Mouse (Mus musculus) thymus, adult 2 months (tissue): ENCODE measurements at regions not wholly inside any gene's neighbourhood (a gene's known extent, or its start where the extent isn't known, plus 50 kb on each side); places are given as distances from the start of the nearest gene placed in this dataset.

Experiments used
- DNase-seq: peaks from one replicate; pipeline ENCODE4 v3.0.0; 2021
- H3K27ac ChIP-seq: fragments of 200-500 bp; 2 replicates; pipeline ENCODE4 v1.5.1; 2012; ENCODE audit warnings: low read length, control low read depth; ENCODE audit not compliant: control insufficient read depth, insufficient read depth
- H3K27me3 ChIP-seq: fragments of 200-500 bp; 2 replicates; pipeline ENCODE4 v1.6.1; 2012; ENCODE audit warnings: mild to moderate bottlenecking, low read length, moderate library complexity, mixed read lengths; ENCODE audit not compliant: control insufficient read depth, insufficient read depth
- H3K36me3 ChIP-seq: fragments of 200-500 bp; 2 replicates; pipeline ENCODE4 v1.6.1; 2012; ENCODE audit warnings: mild to moderate bottlenecking, low read length, moderate library complexity; ENCODE audit not compliant: control insufficient read depth, insufficient read depth
- H3K4me1 ChIP-seq: fragments of 200-500 bp; replicated peaks from 2 replicates; pipeline ENCODE4 v1.6.1; 2012; ENCODE audit warnings: low read length; ENCODE audit not compliant: control insufficient read depth, insufficient read depth
- H3K4me3 ChIP-seq: fragments of 200-500 bp; 2 replicates; pipeline ENCODE4 v1.5.1; 2012; ENCODE audit warnings: mild to moderate bottlenecking, low read length, control low read depth, moderate library complexity; ENCODE audit not compliant: control insufficient read depth, insufficient read depth
- CTCF ChIP-seq: fragments of 200-500 bp; IDR thresholded peaks from 2 replicates; pipeline ENCODE4 v1.5.1; 2012; ENCODE audit warnings: mild to moderate bottlenecking, control low read depth, low read length, moderate library complexity, borderline replicate concordance; ENCODE audit not compliant: control insufficient read depth, poor library complexity, insufficient read depth; ENCODE audit errors: extremely low read depth
- POLR2A ChIP-seq: fragments of 200-500 bp; IDR thresholded peaks from 2 replicates; pipeline ENCODE4 v1.6.1; 2012; ENCODE audit warnings: mild to moderate bottlenecking, low read length, control low read depth, moderate library complexity; ENCODE audit not compliant: control insufficient read depth, poor library complexity, insufficient read depth; ENCODE audit errors: extremely low read depth
- WGBS: fragments of 180-500 bp; shearing (Covaris S2); methylation state at CpG from one replicate; pipeline ENCODE4 v1.1.7; 2018; 5-methylcytosine and 5-hydroxymethylcytosine counted together

GRCm38 (mm10) chr13:71874986-71875385, 88.5 kb downstream of the Irx1 start:
- TF ChIP-seq CTCF (no peak), POLR2A (no peak)
- H3K36me3 ChIP-seq = no peaks in the 10 kb centered on the region
- no peak for DNase-seq
- H3K27ac ChIP-seq = no peak overlapping the region
- WGBS = 82% methylated on average over 5 of the region's 5 CpGs
- H3K4me3 ChIP-seq = no peak overlapping the region
- H3K4me1 ChIP-seq = no peaks in the 10 kb centered on the region
- no peaks in the 10 kb centered on the region for H3K27me3 ChIP-seq

GRCm38 (mm10) chr13:71868763-71869162, 94.8 kb downstream of the Irx1 start:
- no peak for TF ChIP-seq CTCF
- no peak for TF ChIP-seq POLR2A
- Histone ChIP-seq H3K4me3 (no peak overlapping the region), H3K4me1 (no peaks in the 10 kb centered on the region), H3K27me3 (no peaks in the 10 kb centered on the region), H3K27ac (no peak overlapping the region), H3K36me3 (no peaks in the 10 kb centered on the region)
- 80% methylated on average over 6 of the region's 6 CpGs for WGBS
- no peak for DNase-seq

DNA sequence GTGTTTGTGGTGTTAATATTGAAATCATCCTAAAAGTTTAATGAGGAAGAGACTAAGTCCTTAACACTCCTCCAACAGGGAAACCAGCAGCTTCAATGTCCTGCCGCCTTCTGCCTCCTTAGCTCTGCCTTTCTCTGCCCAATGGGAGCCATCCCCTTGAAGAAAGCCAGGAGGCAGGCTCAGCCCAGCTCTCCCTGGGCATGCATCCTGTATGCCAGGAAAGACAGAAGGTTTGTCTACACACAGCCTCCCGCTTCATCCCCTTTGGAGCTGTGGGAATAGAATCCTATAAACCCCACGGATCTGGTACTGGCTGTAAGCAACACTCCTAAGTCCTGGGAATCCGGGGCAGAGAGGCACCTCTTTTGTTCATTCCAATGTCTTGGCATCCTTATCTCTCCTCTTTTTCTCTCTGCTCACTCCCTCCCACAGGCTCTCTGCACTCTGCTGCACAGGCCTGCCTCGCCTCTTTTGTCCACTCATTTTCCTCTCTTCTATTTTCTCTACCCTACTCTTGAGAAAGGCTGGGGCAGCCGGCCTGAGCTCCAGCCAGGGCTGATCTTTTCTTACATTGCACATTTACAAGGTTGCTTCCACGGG, 110.0 kb downstream of the Irx1 start:
- 87% methylated on average over 7 of the region's 7 CpGs for WGBS
- H3K36me3 ChIP-seq = no peaks in the 10 kb centered on the region
- H3K4me3 ChIP-seq = no peak overlapping the region
- TF ChIP-seq POLR2A (no peak), CTCF (no peak)
- no peaks in the 10 kb centered on the region for H3K27me3 ChIP-seq
- DNase-seq = no peak
- H3K27ac ChIP-seq = no peak overlapping the region
- H3K4me1 ChIP-seq = no peaks in the 10 kb centered on the region

- Histone ChIP-seq H3K4me1 (no peaks in the 10 kb centered on the region), H3K27ac (no peak overlapping the region), H3K27me3 (no peaks in the 10 kb centered on the region), H3K36me3 (no peaks in the 10 kb centered on the region), H3K4me3 (no peak overlapping the region)
- 83% methylated on average over 16 of the region's 16 CpGs for WGBS
- no peak for DNase-seq
- TF ChIP-seq CTCF = no peak
- TF ChIP-seq POLR2A = no peak
Measured at GRCm38 (mm10) chr13:71804032-71804958, 159.2 kb downstream of the Irx1 start.

- no peak overlapping the region for H3K4me3 ChIP-seq
- no peak for DNase-seq
- no peaks in the 10 kb centered on the region for H3K27me3 ChIP-seq
- TF ChIP-seq POLR2A (no peak), CTCF (no peak)
- H3K27ac ChIP-seq = no peak overlapping the region
- no peaks in the 10 kb centered on the region for H3K4me1 ChIP-seq
- WGBS = 91% methylated on average over 6 of the region's 6 CpGs
- no peaks in the 10 kb centered on the region for H3K36me3 ChIP-seq
Measured at GRCm38 (mm10) chr13:71798288-71798687, 165.2 kb downstream of the Irx1 start.

DNA sequence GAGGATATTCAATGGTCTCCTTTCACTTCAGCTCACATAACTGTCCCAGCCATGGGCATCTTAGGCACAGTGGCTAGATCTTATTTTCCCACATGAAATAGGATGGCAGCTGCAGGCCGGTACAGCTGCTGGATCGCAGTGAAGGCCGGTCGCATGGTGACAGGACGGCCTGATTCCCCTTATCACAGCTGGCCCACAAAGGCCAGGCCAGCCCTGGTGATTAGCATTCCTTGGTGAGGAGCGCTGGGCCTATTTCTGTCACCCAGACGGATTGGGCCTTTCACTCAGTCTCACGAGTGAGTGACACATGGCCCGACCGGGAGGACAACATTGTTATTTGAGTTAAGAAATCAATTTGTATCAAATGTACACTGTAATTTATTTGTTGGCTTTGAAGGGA, 178.8 kb downstream of the Irx1 start:
- TF ChIP-seq POLR2A = no peak
- no peak for TF ChIP-seq CTCF
- WGBS = 78% methylated on average over 10 of the region's 10 CpGs
- no peaks in the 10 kb centered on the region for H3K4me1 ChIP-seq
- H3K4me3 ChIP-seq = no peak overlapping the region
- H3K27ac ChIP-seq = no peak overlapping the region
- H3K36me3 ChIP-seq = no peaks in the 10 kb centered on the region
- no peak for DNase-seq
- no peaks in the 10 kb centered on the region for H3K27me3 ChIP-seq
